Mouse (Mus musculus) liver, embryonic 14.5 days (tissue): Measurements from ENCODE around the gene Zfp90.

Source experiments
- CTCF ChIP-seq: IDR thresholded peaks from 2 replicates; pipeline ENCODE4 v1.5.1; 2016; ENCODE audit warnings: antibody characterized with exemption, low read depth, control low read depth
- EP300 ChIP-seq: IDR thresholded peaks from 2 replicates; pipeline ENCODE4 v1.6.1; 2016; ENCODE audit warnings: antibody characterized with exemption, low read depth

GRCm38 (mm10) chr8:106403246-106403933, 11.7 kb upstream of the Zfp90 start:
- peak; percentile 70 for TF ChIP-seq CTCF
- no peak for TF ChIP-seq EP300
